Mouse (Mus musculus) CD8-positive naive resting alpha-beta T cell, adult 2 months (primary cell): ENCODE data around the gene Cacna1d.

Experiments
- DNase-seq, 2 experiments: peaks; one replicate each; pipeline ENCODE4 v3.0.0; 2022; ENCODE audit warnings: low read depth in 2 of 2, low spot score in 2 of 2

Gene Cacna1d

DNA sequence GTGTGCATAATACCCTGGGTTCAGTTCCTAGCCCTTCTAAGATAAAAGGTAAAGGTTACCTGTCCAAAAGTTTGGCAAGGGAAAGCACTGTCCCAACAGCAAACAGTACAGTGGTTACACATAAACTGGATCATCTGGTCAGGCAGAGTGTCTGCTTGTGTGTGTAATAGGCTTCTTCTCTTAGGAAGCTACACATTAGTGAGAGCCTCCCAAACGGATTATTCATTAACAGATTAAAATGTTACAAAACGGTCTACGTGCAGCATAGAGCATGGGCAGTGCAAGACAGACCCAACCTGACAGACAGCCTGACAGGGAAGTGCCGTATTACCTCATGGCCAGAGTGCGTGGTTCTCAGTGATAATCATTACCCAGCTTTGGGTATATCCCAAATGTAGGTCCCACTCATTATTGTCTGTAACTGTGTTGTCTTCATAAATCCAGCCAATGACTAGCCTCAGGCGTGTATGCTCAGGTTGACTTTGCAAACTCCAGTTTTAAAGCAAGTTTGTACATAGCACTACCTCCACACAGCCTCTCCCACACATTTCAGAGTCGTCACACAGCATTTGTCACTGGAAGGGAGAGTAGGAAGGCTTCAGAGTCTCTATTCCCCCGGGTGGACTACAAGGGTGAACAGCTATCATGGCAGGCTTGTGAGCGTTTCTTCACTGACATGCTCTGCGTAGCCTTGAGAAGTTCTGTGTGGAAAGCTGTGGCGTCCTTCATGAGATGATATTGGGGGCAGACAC is 495.1 kb downstream of the Cacna1d start:
- DNase-seq = no peak

GRCm38 (mm10) chr14:29994976-29995375 is 496.3 kb downstream of the Cacna1d start:
- DNase-seq = no peak
